In the genomic region with DNA sequence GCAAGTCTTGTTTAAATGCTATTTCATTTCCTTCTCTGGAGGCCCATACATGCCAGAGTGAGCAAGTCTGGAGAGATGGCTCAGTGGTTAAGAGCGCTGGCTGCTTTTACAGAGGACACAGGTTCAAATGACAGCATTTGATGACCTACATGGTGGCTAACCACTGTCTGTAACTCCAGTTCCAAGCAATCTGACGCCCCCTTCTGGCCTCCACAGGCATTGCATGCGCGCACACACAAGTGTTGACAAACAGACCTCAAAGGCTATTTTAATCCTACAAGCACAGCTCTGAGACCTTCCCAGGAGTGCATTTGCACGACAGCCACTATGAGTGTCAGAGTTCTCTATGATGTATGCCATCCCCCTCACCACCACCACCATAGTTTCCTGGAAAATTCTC, we compare ENCODE assay signal across 8 mouse cellular contexts.
DNase-seq lines count a peak whose midpoint lies in the region; ATAC-seq and TF ChIP-seq lines count a peak whose summit lies in the region.

No protein-coding gene starts in this region.

- H3K27me3 ChIP-seq in liver, embryonic 12.5 days (replicated peaks), result no peaks in the 10 kb centered on the region
- H3K27me3 ChIP-seq in liver, embryonic 11.5 days (replicated peaks; ENCODE audit: control insufficient read depth, insufficient read depth, low read length), result no peaks in the 10 kb centered on the region
- H3K27me3 ChIP-seq in thymus, adult 2 months (ENCODE audit: control insufficient read depth, insufficient read depth, low read length), result no peaks in the 10 kb centered on the region
- no peaks in the 10 kb centered on the region for H3K27me3 ChIP-seq in cerebellum, adult 2 months (ENCODE audit: control insufficient read depth, insufficient read depth, low read length)

- WGBS in liver, embryonic 12.5 days (ENCODE audit: insufficient replicate concordance), result 54% methylated on average over 5 of the region's 5 CpGs
- 61% methylated on average over 5 of the region's 5 CpGs for WGBS in liver, embryonic 11.5 days
- WGBS in thymus, adult 2 months, result 88% methylated on average over 5 of the region's 5 CpGs
- WGBS in cerebellum, adult 2 months, result 72% methylated on average over 5 of the region's 5 CpGs

- H3K9me3 ChIP-seq in liver, embryonic 12.5 days (replicated peaks), result no peaks in the 10 kb centered on the region
- H3K9me3 ChIP-seq in liver, embryonic 11.5 days (ENCODE audit: control insufficient read depth, low read length), result no peaks in the 10 kb centered on the region

- DNase-seq in liver (peak; percentile 55), MN1 (ENCODE audit: low spot score) (no peak)
- DNase-seq in T-cell, adult 2 months (ENCODE audit: low spot score), result peak; percentile 88
- peak; percentile 37 for DNase-seq in liver, embryonic 11.5 days (ENCODE audit: low spot score)
- peak; percentile 73 for DNase-seq in thymus, adult 2 months
- no peak for DNase-seq in left cerebral cortex, postnatal 25 days (ENCODE audit: low spot score in 2 of 2)
- DNase-seq in cerebellum, adult 2 months, result no peak

- H3K4me3 ChIP-seq in liver, embryonic 12.5 days, result no peak overlapping the region
- no peak overlapping the region for H3K4me3 ChIP-seq in liver, embryonic 11.5 days (ENCODE audit: low read depth, low read length)
- no peak overlapping the region for H3K4me3 ChIP-seq in thymus, adult 2 months (ENCODE audit: control insufficient read depth, insufficient read depth, low read length)
- no peak overlapping the region for H3K4me3 ChIP-seq in cerebellum, adult 2 months (replicated peaks; ENCODE audit: insufficient read depth, low read depth, low read length)

- H3K36me3 ChIP-seq in liver, embryonic 12.5 days, result no peaks in the 10 kb centered on the region
- H3K36me3 ChIP-seq in liver, embryonic 11.5 days (ENCODE audit: control insufficient read depth, insufficient read depth, low read length), result no peaks in the 10 kb centered on the region
- H3K36me3 ChIP-seq in thymus, adult 2 months (ENCODE audit: control insufficient read depth, insufficient read depth, low read length), result peaks cover 27% of the 10 kb centered on the region

- no peak for TF ChIP-seq POLR2A in thymus, adult 2 months (IDR thresholded peaks at IDR 0.05; ENCODE audit: control insufficient read depth, extremely low read depth, insufficient read depth, low read length, poor library complexity)
- no peak for TF ChIP-seq POLR2A in cerebellum, adult 2 months (IDR thresholded peaks at IDR 0.05; ENCODE audit: borderline replicate concordance, insufficient read depth, low read length)

- peak; percentile 63; the same call in 1 of the 2 replicates for TF ChIP-seq CTCF in thymus, adult 2 months (IDR thresholded peaks at IDR 0.05; ENCODE audit: borderline replicate concordance, control insufficient read depth, extremely low read depth, insufficient read depth, low read length, poor library complexity)
- TF ChIP-seq CTCF in cerebellum, adult 2 months (IDR thresholded peaks at IDR 0.05; ENCODE audit: borderline replicate concordance, insufficient read depth, low read depth, low read length), result no peak

- ATAC-seq in liver, embryonic 12.5 days, result no peak
- no peak for ATAC-seq in liver, embryonic 11.5 days (replicated peaks; ENCODE audit: low FRiP score)

- no peak overlapping the region for H3K9ac ChIP-seq in liver, embryonic 12.5 days
- H3K9ac ChIP-seq in liver, embryonic 11.5 days (ENCODE audit: low read depth, low read length), result no peak overlapping the region

- H3K27ac ChIP-seq in liver, embryonic 12.5 days, result no peak overlapping the region
- H3K27ac ChIP-seq in liver, embryonic 11.5 days (ENCODE audit: low read depth, low read length), result no peak overlapping the region
- no peak overlapping the region for H3K27ac ChIP-seq in thymus, adult 2 months (ENCODE audit: control insufficient read depth, insufficient read depth, low read length)
- H3K27ac ChIP-seq in cerebellum, adult 2 months (ENCODE audit: insufficient read depth, low read length), result no peak overlapping the region

- no peaks in the 10 kb centered on the region for H3K4me1 ChIP-seq in liver, embryonic 12.5 days
- no peaks in the 10 kb centered on the region for H3K4me1 ChIP-seq in liver, embryonic 11.5 days (replicated peaks; ENCODE audit: control insufficient read depth, insufficient read depth, low read length)
- H3K4me1 ChIP-seq in thymus, adult 2 months (replicated peaks; ENCODE audit: control insufficient read depth, insufficient read depth, low read length), result no peaks in the 10 kb centered on the region; the same call in 1 of the 2 replicates
- H3K4me1 ChIP-seq in cerebellum, adult 2 months (ENCODE audit: control insufficient read depth, insufficient read depth, low read length), result no peaks in the 10 kb centered on the region

- no peak overlapping the region for H3K4me2 ChIP-seq in liver, embryonic 12.5 days
- no peak overlapping the region for H3K4me2 ChIP-seq in liver, embryonic 11.5 days

- intact Hi-C loops in left cerebral cortex, postnatal 25 days (cut with DNase I), result no loop called here

Comparison
In these comparisons a context has a peak if more than half of its experiments do, and no peak if none do; other contexts are left out.
1. DNase-seq: peak in liver (single experiment), T-cell, adult 2 months (single experiment), liver, embryonic 11.5 days (single experiment) and thymus, adult 2 months (single experiment); none in MN1 (single experiment), left cerebral cortex, postnatal 25 days (0 of 2) and cerebellum, adult 2 months (0 of 2).